Mouse (Mus musculus) urinary bladder, adult 18-20 months (tissue): ENCODE measurements around the gene Supt3.

Experiments used
- DNase-seq, 2 experiments: peaks; one replicate each; pipeline ENCODE4 v3.0.0; 2022; ENCODE audit warnings: low spot score in 2 of 2, mixed read lengths in 2 of 2

Gene Supt3

DNA sequence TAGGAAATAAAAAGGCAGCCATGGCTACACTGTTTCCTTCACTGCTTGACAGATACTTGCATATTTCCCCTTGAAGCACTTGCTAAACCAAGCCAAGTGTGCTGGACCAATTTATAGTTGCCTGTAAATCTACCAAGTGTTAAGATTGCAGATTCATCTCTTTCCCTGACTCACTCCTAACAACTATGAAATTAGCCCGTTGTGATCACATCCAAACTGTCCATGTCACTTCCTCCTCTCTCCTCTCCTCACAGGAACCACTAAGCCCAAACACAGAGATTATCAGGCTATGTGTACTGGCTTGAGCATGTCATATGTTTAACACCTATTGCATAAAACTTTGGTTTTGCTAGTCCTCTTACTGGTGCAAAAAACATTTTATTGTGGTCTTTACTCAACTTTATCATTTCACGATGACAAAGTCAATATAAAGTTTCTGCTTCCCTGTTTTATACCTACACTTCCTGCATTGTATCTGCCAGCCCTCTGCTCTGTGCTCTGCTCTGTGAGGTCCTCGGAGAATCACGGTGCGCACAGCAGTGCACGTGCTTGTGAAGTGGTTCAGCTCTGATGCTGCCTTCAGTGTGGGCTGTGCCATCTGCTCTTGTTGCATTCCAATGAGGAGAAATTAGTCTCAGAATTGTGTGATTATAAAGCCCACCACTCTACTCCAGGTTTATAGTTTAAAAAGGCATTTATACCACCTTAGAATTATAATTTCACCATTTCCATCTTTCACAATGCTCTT lies 186.3 kb downstream of the Supt3 start:
- no peak for DNase-seq

DNA sequence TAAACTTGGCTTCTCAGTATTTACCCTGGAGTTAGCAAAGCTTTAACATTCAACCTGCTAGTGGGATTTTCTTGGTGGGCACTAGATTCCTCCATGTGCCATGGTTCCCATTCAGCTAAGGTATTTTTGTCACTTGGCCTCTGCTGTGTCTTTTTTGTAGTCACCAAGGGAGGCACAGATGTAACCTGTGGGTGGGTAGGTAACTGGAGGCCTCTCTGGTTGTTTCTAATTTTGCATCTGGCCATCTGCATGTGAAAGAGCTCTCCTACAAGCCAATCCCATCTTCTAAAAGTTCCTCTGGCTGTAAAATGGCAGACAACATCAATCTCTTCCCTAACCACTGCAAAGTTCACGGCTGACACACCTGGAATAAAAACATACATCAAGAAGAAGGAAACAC lies 190.2 kb downstream of the Supt3 start:
- no peak for DNase-seq

DNA sequence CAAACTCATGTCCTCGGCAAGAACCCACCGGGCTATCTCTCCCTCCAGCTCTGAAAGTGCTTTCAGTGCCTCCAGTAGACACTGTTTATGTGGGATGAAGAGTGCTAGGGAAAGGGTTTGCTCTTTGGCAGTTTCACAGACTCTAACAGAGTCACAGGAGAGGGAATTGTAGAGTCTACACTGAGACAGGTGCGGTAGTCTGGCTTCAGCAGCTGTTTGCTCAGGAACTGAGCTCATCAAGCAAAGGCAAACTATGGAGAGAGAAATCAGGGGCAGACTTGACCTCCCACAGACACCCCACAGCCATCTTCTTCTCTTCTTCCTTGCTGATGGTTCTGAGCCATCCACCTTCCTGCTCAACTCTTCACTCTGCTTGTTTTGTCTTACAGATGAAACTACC lies 193.3 kb downstream of the Supt3 start:
- no peak for DNase-seq

DNA sequence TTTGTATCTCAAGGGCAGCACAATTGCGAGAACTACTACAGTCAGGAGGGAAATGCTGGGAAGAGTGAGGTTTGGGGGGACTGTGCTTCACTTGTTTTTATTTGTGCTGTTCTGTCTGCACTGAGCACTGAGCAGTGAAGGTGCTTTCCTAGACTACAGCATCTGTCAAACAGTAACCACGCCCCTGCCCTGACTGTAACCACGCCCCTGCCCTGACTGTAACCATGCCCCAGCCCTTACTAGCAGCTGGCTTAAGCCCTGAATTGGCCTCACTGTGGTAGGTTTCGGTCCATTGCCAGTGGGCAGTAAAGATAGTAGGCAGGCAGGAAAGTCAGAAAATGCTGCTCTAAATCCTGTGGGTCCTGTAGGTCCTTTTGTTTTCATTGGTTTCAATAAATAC lies 196.5 kb downstream of the Supt3 start:
- no peak for DNase-seq

DNA sequence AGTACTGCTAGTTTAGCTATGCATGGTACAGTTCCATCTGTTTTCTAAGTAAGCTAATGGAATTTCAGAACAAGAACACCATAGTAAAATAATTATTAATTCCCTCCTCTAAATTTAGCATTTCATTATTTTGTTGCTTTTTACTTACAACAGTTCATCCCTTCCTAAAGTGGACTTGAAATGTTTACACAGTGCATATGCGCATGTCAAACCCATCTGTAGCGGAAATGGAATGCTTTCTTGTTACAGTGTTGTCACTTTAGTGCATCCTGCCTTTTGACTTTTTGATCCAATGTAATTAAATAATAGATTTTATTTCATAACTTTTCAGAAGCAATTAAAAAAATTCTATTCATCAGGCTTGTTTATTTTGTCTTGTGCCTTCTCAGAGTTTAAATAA lies 200.7 kb downstream of the Supt3 start:
- DNase-seq: no peak

DNA sequence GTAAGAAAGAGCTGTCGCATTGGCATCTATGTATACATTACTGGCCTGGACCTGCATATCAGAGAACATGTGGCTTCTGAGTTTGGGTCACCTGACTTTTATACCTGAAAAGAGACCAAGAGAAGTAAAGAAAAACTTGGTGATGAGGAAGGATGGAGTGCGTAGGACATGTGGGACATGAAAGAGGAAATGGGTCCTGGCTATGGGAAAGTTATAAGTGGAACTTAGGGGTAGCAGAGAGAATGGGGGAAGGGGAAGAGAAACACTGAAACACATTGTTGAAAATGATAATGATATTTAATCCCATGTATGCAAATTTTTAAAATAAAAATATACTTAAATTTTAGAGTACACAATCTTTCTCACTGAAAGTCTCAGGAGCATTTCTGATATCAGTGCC lies 211.0 kb downstream of the Supt3 start:
- no peak for DNase-seq

DNA sequence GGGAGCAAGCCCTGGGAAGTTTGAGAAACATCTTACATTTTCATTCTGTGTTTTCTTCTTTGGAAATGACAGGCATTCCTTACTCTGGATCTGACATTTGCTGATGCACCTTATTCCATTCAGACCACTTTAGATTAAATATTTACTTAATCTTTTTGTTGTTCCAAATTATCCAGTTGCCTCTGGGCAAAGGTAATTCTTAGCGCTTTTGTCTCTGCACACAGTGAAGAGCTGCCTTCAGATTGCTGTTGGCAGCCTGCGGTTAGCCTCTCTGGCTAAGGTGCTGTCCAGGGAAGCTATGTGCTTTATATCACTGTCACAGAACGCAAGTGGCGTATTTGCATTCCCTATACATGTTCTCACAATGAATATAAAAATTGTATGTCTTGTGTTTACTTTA lies 226.4 kb downstream of the Supt3 start:
- DNase-seq: no peak

DNA sequence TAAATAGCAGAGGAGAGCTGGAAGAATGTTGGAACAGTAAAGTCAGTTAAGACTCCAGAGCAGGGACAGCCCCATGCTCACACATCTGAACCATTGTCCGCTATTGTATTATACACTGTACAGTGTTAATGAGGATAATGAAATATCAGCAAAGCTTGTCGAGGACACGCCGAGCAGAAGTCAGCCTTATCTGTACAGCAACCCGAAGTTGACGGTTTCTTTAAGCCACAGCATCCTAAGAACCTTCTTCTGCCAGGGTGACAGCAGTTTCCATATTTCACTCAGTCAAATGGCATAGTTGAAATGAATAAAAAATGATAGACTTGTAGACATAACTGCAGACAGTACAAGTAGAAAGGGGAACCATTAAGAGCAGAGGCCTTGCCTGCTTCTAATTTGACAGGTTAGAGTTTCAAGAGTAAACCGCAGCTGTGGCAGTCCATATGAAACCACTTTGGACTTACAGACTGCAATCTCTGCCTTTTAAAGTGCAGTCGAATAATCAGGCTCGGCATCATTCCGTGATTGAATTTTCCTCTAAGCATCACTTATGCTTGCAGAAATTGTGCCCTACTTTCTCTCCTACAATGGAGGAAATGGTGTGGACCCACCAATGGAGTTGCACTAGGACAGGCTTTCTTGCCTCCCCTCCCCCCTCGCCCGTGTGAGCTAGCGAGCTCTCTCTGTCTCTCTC lies 227.7 kb downstream of the Supt3 start:
- no peak for DNase-seq

DNA sequence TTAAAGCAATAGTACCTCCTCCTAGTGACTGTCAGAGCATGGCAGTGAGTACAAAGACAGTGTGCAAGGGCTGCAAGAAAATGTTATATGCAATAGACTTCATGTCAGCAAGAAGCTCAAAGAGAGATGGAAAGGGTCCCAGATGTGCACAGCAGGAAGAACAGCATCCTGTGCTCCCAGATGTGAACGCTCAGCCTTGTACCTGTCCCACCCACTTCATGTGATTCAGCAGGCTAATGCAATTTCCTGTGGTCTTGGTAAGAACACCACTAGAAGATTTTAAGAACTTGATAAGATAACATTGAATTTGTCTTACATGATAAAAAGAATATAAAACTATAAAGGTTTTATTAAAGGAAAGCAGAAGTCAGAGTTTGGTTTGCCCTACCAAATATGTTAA lies 230.5 kb downstream of the Supt3 start:
- no peak for DNase-seq

DNA sequence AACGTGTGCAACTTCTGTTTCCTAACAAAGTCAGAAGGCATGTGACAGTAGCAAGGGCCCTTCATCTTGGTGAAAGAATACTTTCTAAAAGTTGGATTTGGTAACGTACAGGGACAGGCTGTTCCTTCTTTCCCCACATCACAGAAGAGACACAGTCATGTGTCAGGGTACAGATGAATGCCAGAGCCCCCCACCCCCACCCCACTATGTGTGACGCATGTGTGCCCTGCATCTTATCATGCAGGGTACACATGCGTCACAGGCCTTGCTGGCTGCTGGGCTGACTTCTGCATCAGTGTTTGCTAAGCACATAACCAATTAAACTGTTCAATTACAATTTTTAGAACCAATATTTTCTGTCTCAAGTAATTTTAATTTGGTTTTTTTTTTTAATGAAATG lies 231.7 kb downstream of the Supt3 start:
- DNase-seq: no peak

DNA sequence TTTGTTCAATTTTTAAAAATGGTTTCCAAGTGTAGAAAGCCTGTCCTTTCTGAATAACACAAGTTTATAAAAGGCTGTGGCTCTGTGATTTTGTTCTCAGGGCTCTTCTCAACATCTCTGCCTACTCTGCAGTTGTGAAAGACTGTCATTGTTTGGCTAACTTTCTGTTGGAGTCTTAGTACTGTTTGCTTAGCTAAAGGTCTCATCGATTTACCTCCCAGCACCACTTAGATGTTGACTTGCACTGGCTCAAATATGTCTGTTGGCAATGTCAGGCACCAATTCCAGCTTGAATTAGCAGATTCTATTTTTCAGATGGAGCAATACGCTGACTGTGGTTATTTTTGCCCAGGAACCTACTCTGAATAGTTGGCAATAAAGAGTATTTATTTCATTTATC lies 233.5 kb downstream of the Supt3 start:
- no peak for DNase-seq

DNA sequence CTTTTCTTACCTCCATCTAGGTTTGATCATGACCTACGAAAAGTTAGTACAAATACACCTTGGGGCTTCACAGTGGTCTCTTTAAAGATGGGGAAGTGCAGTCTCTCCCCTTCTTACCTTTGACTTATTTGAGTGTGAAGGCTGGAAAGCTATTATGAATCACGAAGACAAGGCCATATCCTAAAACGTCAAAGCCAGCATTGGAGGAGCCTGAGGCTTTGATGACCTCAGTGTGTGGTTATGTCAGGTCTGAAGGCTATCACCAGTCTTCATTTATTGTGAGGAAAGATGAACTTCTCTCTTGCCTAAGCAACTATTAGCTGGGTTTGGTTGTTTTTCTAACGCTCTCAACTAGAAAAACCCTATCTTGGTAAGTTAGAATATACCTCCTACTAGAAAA lies 239.8 kb downstream of the Supt3 start:
- DNase-seq: no peak

DNA sequence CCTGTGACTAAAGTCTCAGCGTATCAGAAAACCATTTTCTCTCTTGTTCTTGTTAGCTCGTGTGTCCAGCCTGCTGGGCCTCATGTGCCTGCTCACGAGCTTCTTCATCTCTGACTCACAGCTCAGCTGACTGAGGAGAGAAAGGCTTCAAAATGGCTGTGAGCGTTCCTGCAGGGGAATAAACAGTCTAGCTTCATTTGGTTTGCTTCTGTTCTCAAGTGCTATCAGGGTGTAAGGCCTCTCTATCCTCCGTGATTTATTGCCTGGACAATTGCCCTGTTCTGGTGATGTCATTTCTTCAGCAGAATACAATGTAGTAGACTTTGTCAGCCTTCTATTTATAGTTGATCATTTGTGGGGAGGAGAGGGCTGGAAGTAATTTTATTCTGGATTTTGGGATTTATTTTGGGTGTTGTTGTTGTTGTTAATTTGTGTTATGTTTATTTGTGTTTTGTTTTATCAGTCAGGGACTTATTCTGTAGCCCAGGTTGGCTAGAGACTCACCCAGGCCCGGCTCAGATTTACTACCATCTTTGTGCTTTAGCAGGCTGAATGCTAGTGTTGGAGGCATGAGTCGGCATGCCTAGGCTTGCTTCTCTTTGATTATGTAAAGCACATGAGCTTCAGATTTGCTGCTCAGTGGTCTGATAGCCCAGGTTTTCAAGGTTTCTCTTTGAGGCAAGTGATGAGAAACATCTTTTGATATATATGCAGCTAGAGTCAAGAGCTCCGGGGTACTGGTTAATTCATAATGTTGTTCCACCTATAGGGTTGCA lies 243.4 kb downstream of the Supt3 start:
- peak in 1 of 2 experiments; percentile 50 for DNase-seq

DNA sequence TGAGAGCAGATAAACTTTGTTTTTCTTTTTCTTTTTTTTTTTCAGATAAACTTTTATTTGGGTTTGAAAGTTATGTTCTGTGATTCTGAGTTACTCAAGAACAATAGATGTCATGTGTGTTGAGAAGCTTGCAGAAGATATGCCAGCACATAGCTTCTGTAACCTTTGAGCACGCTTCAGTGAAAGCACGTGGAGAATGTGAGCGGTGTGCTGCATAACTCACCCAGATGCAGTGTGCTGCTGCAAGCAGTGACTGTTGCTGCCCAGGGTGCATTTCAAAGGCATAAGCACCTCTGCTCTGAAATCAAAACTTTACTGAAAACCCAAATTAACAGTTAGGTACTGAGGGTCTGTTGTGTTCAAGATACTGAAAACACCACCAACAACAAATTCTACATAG lies 251.5 kb downstream of the Supt3 start:
- no peak for DNase-seq

DNA sequence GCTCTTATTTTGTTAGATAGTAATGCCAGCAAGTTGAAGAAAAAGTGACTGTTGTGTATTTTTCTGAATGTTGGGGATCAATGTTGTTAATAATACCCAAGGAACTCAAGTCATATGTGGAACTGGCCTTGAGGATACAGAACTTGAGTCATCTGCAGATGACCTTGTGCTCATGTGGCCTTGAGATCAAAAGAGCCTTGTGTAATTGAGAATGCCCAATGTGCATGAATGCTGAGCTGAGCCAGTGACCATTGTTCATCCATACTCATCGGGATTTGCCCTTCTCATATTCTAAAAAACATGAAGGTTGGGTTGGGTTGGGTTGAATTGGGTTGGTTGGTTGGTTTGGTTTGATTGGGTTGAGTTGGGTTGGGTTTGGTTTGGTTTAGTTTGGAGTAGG lies 252.2 kb downstream of the Supt3 start:
- DNase-seq: no peak

DNA sequence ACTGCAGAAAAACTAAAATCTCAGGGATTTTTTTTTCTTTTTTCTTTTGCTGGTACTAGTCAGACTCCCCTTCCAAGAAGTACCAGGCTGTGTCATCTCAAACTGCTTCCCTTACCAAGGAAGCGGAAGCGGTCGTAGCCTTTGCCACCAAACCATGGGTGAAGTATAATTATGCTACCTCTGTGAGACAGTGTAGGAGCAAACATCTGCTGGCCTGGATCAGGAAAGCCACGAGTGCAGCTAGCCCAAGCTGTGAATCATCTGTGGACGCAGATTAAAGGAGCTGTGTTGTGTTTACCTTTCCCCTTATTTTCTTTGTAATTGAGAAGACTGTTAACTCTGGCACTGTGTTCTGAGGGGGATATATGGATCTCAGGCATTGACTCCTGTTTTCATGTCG lies 255.3 kb downstream of the Supt3 start:
- no peak for DNase-seq

DNA sequence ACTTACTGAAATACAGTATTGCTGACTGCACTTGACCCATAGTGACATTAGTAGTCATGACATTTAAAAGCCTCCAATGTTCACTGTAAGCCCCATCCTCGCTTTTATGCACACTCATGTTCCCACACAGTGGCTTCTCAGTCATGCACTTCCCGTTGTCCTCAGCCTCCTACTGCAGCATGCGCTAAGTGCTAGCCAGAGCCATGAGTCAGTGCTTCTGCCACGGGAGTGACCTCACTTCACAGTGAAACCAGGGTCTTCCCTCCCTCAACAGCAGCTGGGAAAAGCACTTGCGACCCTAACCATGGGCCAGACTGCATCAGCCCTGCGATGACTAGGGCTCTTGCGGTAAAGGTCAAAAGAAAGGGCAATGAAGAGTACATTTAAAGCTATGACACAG lies 256.7 kb downstream of the Supt3 start:
- no peak for DNase-seq

DNA sequence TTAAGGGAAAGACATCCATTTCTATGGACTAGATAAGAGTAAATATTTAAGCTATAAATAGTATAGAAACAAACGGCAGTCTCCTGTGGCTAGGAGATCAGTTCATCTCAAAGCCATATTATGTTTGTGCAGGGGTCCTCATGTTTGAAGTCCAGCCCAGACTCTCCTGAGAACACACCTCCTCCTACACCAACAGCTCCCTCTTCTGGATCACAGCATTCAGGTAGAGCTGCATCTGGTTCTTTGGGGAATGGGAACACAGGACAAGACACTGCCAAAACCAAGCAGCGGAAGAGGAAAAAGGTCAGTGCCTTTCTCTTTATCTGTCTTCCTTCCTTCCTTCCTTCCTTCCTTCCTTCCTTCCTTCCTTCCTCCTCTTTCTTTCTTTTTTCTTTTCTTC lies 264.1 kb downstream of the Supt3 start:
- no peak for DNase-seq

DNA sequence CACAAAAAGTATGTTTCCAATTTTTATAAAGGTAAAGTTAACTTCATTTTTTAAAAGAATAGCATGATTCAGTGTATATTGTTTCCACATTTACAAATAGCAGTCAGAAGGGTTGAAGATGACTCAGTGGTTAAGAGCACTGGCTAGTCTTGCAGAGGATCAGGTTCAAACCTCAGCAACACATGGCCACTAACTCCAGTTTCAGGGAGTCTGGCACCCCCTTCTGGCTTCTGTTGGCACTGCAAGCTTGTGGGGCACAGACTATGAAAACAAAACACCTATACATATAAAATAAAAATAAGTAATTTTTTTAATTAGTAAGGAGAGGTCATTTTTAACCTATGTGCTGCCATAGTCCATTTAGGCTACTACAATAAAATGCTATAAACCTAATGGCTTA lies 268.9 kb downstream of the Supt3 start:
- no peak for DNase-seq

DNA sequence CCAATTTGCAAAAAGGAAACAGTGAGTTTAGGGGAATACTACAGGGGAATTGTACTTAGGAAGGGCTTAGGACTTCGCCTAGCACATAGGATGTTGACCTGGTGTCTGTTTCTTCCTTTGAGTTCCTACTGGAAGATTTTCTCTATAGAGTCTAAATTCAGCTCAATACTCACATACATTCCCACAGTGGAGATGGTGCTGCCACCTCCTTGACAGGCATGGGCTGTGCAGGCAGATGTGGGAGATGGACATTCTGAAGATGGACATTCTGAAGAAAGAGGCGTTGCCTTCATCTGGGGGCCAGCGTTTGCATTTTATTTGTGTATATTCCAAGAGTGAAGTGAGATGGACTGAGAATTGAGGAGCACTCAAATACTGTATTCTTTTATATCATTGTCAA lies 269.6 kb downstream of the Supt3 start:
- DNase-seq: no peak

DNA sequence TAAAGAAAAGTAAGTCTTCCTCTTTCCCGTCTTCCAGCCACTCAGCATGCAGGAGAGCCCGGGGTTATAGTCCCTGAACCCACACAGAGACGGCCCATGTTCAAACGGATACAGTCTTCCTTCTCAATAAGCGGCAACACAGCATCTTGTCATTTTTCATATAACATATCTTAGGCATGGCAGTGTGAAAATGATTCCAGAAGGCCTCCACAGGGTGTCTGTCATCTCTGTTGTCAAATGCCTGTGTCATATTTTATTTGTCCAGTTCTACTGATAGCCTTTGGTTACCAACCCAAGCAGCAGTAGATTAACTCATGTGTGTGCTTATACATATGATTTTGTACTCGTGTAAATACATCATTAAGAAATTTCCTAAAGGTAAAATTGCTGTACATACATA lies 270.3 kb downstream of the Supt3 start:
- DNase-seq: no peak

DNA sequence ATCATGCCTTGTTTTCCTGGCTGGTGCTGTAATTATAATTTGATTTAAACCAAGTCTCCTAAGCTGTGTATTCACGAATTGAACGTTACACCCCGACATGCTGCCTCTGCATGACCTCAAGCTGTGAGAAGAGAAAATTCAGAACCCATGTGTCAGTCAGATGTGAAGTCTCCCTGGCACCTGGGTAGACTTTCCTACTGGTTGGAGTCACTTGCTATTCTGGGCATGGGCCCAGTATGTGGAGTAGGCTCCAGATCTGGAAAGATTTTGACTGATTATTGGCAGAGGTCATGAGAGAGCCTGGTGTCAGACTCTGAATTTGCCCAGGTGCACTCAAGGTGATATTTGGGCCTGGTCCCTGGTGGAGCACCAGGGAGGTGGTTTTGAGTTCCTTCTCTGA lies 275.0 kb downstream of the Supt3 start:
- DNase-seq: no peak

DNA sequence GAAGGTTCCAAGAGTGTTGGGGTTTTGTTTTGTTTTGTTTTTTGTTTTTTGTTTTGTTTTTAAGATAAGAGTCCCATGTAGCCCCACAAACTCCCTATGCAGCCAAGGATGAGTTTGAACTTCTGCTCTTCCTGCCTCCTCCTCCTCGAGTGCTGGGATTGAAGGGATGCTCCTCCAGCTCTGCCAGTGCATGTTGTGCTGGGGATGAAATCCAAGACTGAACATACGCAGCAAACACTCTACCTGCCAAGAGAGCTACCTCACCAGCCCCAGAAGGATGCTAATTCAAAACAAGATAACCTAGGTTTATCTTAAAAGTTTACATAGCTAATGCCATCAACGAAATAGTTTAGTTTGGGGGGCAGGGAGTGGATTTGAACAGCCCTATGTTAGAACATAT lies 276.4 kb downstream of the Supt3 start:
- DNase-seq: no peak
